Mouse (Mus musculus) liver, embryonic 14.5 days (tissue): ENCODE measurements at regions not wholly inside any gene's neighbourhood (a gene's known extent, or its start where the extent isn't known, plus 50 kb on each side); places are given as distances from the start of the nearest gene placed in this dataset.

Experiments
- CTCF ChIP-seq: IDR thresholded peaks from 2 replicates; pipeline ENCODE4 v1.5.1; 2016; ENCODE audit warnings: antibody characterized with exemption, low read depth, control low read depth
- EP300 ChIP-seq: IDR thresholded peaks from 2 replicates; pipeline ENCODE4 v1.6.1; 2016; ENCODE audit warnings: antibody characterized with exemption, low read depth

- TF ChIP-seq CTCF (no peak), EP300 (no peak)
Measured at GRCm38 (mm10) chr7:40213646-40214045, 684.5 kb upstream of the Vstm2b start.
